Mouse (Mus musculus): ENCODE measurements at regions not wholly inside any gene's neighbourhood (a gene's known extent, or its start where the extent isn't known, plus 50 kb on each side); places are given as distances from the start of the nearest gene placed in this dataset.

- no peaks in the 10 kb centered on the region for H3K4me1 ChIP-seq (ENCODE audit: insufficient read depth, low read length)
- H3K9ac ChIP-seq (replicated peaks; ENCODE audit: low read length, poor library complexity, severe bottlenecking) = no peak overlapping the region
- no peak overlapping the region for H3K4me2 ChIP-seq (ENCODE audit: low read depth, low read length, poor library complexity, severe bottlenecking)
- H3K27ac ChIP-seq (ENCODE audit: low read depth, low read length) = no peak overlapping the region
- DNase-seq (ENCODE audit: low spot score) (no peak), ATAC-seq (ENCODE audit: low FRiP score) (no peak)
- TF ChIP-seq CTCF (IDR thresholded peaks at IDR 0.05) = no peak
- no peaks in the 10 kb centered on the region for H3K27me3 ChIP-seq (ENCODE audit: insufficient read depth, low read length)
- no peaks in the 10 kb centered on the region for H3K9me3 ChIP-seq (ENCODE audit: low read length)
- no peak overlapping the region for H3K4me3 ChIP-seq (ENCODE audit: low read depth, low read length)
- H3K36me3 ChIP-seq (ENCODE audit: insufficient read depth, low read length) = no peaks in the 10 kb centered on the region
- 83% methylated on average over 2 of the region's 2 CpGs for WGBS
These were observed 97.2 kb upstream of the Rims1 start for GRCm38 (mm10) chr1:22902992-22903391.

DNA sequence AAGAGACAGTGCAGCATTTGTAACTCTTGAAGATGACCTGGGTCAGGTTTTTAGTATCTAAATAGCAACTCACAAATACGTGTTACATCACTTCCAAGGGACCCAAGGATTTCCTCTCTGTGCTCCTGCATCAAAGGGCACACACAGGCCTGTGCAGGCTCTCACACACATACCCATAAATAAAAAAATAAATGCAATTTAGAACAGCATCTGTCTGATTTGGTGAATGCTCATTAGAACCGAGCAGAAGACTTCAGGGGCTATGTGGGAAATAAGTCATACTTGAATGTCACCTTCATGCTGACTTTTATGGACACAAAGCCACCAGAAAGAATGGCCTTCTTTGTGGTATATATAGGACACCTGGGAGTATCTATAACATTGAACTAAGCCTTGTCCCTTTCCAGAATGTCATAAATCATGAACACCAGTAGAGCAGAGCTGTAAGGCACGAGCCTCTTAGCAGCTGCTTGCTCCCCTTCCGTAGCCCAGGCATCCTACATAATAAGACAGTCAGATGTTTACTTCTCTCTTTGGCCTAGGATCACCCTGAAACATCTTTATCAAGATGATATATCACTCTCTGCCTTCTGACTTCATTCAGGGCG, 95.3 kb upstream of the Rims1 start:
- Histone ChIP-seq H3K27ac (ENCODE audit: low read depth, low read length) (no peak overlapping the region), H3K4me3 (ENCODE audit: low read depth, low read length) (no peak overlapping the region), H3K9ac (replicated peaks; ENCODE audit: low read length, poor library complexity, severe bottlenecking) (no peak overlapping the region), H3K27me3 (ENCODE audit: insufficient read depth, low read length) (no peaks in the 10 kb centered on the region), H3K4me2 (ENCODE audit: low read depth, low read length, poor library complexity, severe bottlenecking) (no peak overlapping the region), H3K36me3 (ENCODE audit: insufficient read depth, low read length) (no peaks in the 10 kb centered on the region), H3K9me3 (ENCODE audit: low read length) (no peaks in the 10 kb centered on the region), H3K4me1 (ENCODE audit: insufficient read depth, low read length) (no peaks in the 10 kb centered on the region)
- no peak for TF ChIP-seq CTCF (IDR thresholded peaks at IDR 0.05)
- ATAC-seq (ENCODE audit: low FRiP score) = no peak
- DNase-seq (ENCODE audit: low spot score) = no peak
- 82% methylated on average over 5 of the region's 5 CpGs for WGBS

DNA sequence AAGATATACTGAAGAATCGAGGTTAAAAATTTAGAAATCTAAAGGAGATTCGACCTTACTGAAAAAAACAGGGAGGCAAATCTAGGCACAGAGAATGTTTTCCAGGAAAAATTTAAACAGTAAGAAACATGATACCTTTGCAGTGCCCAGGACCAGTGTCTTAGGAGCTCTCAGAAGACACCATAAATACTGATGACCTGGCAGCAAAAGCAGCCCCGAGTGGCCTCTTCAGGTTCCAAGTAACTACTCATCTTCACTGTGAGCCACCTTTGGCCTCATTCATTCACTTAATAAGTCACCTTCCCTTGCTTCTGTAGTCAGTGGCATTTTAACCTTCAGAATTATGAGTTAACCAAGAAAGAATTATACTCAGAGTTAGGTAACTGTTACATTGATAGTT, 89.3 kb upstream of the Rims1 start:
- no peak for DNase-seq (ENCODE audit: low spot score)
- Histone ChIP-seq H3K9ac (replicated peaks; ENCODE audit: low read length, poor library complexity, severe bottlenecking) (no peak overlapping the region), H3K27me3 (ENCODE audit: insufficient read depth, low read length) (no peaks in the 10 kb centered on the region), H3K4me2 (ENCODE audit: low read depth, low read length, poor library complexity, severe bottlenecking) (no peak overlapping the region), H3K9me3 (ENCODE audit: low read length) (no peaks in the 10 kb centered on the region), H3K4me3 (ENCODE audit: low read depth, low read length) (no peak overlapping the region), H3K36me3 (ENCODE audit: insufficient read depth, low read length) (no peaks in the 10 kb centered on the region), H3K27ac (ENCODE audit: low read depth, low read length) (no peak overlapping the region), H3K4me1 (ENCODE audit: insufficient read depth, low read length) (no peaks in the 10 kb centered on the region)
- TF ChIP-seq CTCF (IDR thresholded peaks at IDR 0.05) = no peak
- no peak for ATAC-seq (ENCODE audit: low FRiP score)
- 90% methylated on average over 3 of the region's 3 CpGs for WGBS

- 70% methylated on average over 3 of the region's 3 CpGs for WGBS
- TF ChIP-seq CTCF (IDR thresholded peaks at IDR 0.05) = no peak
- DNase-seq (ENCODE audit: low spot score) = no peak
These were observed 57.2 kb upstream of the Rims1 start for GRCm38 (mm10) chr1:22862985-22863384.

More at GRCm38 (mm10) chr1:22862985-22863384, 57.2 kb upstream of the Rims1 start:
- Histone ChIP-seq H3K4me2 (ENCODE audit: low read depth, low read length, poor library complexity, severe bottlenecking) (no peak overlapping the region), H3K9ac (replicated peaks; ENCODE audit: low read length, poor library complexity, severe bottlenecking) (no peak overlapping the region), H3K27me3 (ENCODE audit: insufficient read depth, low read length) (no peaks in the 10 kb centered on the region), H3K36me3 (ENCODE audit: insufficient read depth, low read length) (no peaks in the 10 kb centered on the region), H3K4me3 (ENCODE audit: low read depth, low read length) (no peak overlapping the region), H3K27ac (ENCODE audit: low read depth, low read length) (no peak overlapping the region), H3K4me1 (ENCODE audit: insufficient read depth, low read length) (no peaks in the 10 kb centered on the region), H3K9me3 (ENCODE audit: low read length) (no peaks in the 10 kb centered on the region)
- ATAC-seq (ENCODE audit: low FRiP score) = no peak

Measured in midbrain, postnatal 0 days (tissue).